Mouse (Mus musculus) left cerebral cortex, postnatal 10 days (tissue): ENCODE measurements around the gene Fam196b. TPM values are rescaled to one million over a fixed set of nuclear protein-coding genes. Genes with fewer than 3 reads are reported as not detected.

ENCODE experiments used
- DNase-seq, 2 experiments: peaks; one replicate each; pipeline ENCODE4 v3.0.0; 2021 to 2022; ENCODE audit warnings: low spot score in 2 of 2, mixed read lengths in 1 of 2; ENCODE audit errors: extremely low spot score in 1 of 2
- intact Hi-C: fragments of 180-260 bp; cut with DNase I; formaldehyde crosslinking; loops from one replicate; pipeline ENCODE4 v1.15.1; 2025
- total RNA-seq, 2 experiments: library from RNA; stranded (reverse); gene quantifications; 2 replicates each; pipeline ENCODE4 v1.2.3; 2021

The Fam196b gene
- total RNA-seq, 2 experiments from 2014 or later = 1.9 TPM

DNA sequence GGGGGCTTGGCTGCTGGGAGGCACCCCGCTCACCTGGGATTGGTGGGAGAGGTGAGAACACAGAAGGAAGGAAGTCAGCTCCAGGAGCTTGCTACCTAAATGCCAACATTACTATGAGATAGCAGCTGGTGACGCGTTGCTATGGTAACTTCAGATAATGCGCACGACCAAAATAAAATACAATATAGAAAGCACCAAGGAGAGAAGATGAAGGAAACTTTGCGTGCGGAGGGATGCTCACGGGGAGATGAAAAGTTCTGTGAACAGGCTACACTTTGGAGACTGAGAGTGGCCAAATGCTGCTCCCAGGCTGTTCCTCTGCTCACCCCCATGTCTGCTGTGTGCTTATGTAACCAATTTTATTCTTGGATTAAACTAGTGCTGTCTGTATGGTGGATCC, 2.4 kb downstream of the Fam196b start:
- intact Hi-C loops = loop anchor here (10.0 kb wide), 1 partner anchor 498 kb away; no protein-coding TSS in a partner anchor

DNA sequence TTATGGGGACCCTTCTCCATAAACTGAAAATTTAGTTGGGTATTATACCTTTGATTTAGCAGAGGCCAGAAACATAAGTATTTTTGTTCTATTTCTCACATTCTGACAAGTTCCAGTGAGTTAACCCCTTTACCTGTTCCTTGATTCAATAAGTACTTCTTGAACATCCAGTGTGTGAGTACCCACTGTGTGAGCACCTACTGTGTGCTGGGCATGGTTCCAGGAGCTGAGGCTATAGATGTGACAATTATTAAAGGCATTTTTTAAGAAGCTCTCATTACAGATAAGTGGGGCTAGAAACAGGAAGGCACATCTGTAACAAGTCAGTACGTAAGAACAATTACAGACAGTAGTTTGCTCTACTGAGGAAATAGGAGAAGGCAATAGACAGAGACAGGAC, 4.7 kb downstream of the Fam196b start:
- intact Hi-C loops = loop anchor here (10.0 kb wide), 1 partner anchor 496 kb away; no protein-coding TSS in a partner anchor
- no peak for DNase-seq

More for the DNA sequence above, 2.4 kb downstream of the Fam196b start:
- peak in 1 of 2 experiments; percentile 11 for DNase-seq

DNA sequence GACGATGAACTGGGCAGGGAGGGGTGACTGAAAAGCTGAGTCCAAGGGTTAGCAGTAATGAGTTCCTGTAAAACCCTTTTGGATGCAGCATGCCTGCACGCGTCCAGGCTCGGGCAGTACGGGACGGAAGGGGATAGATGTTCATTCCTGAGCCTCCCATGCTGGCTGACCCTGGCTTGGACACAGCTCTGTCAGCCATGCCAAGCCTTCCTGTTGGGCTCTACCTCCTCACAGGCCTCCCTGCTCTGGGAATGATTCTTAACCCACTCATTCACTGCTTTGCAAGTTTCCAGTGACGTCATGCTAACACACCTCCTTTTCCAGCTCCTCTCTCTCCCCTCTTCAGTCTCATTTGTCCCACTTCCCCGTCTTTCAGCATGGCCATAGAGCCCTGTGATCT, 9.0 kb downstream of the Fam196b start:
- no peak for DNase-seq
- intact Hi-C loops = no loop called here

DNA sequence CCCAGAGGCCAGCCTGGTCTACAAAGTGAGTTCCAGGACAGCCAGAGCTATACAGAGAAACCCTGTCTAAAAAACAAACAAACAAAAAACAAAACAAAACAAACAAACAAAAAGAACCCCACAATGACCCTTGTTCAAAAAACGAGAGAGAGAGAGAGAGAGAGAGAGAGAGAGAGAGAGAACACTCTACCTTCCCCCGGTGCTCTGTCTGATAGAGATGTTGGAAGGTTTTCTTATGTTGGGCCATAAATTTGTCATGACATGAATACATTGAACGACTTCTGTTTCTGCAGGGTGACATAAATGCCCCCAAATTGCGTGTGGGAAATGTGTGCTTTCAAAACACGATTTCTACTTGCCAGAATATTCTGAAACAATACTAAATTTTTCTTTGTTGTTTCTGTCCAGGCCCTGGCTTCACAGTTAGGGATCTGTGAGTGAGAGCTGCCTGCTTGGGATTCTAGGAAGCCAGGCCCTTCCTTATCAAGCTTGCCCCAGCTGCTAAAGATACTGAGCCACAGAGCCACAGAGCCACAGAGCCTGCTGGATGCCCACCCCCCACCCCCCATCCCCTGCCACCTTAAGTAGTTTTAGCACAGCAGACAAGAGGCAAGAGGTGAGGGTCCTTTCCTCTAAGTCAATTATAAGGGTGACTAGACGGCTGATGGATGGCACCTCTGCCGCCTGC, 17.9 kb downstream of the Fam196b start:
- intact Hi-C loops = no loop called here
- DNase-seq = no peak

DNA sequence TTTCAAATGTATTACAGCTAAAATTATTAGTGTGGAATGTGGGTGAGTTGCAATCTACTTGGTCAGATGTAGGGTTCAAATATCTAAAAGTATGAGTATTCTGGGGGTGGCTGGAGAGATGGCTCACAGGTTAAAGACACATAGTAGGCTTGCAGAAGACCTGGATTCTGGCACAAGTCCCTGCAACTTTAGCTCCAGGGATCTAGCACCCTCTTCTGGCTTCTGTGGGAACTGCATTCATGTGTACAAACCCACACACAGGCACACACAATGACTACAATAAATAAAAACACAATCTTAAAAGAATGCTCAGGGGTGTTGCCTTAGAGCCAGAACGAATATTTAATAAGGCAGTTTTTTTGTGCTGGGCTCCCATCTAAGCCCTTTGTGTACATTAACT, 23.3 kb downstream of the Fam196b start:
- DNase-seq = no peak
- intact Hi-C loops = no loop called here

DNA sequence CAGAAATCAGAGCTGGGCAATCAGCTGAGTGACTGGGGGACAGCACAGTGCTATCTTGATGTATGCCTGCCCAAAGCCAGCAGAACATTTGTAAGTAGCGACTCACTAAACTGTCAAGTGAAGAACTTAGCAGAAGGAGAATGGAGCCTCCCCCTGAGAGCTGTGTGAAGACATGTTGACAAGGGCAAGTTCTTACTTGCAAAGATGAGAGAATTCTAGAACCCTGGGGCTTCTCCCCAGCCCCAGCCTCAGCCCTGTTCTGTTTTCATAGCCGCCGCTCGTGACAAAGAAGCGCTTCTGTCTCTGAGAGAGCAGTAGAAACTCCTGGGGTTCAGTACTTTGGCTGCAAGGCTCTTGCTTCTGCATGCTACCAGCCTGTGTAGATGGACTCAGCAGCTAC, 25.1 kb downstream of the Fam196b start:
- DNase-seq = no peak
- intact Hi-C loops = no loop called here

DNA sequence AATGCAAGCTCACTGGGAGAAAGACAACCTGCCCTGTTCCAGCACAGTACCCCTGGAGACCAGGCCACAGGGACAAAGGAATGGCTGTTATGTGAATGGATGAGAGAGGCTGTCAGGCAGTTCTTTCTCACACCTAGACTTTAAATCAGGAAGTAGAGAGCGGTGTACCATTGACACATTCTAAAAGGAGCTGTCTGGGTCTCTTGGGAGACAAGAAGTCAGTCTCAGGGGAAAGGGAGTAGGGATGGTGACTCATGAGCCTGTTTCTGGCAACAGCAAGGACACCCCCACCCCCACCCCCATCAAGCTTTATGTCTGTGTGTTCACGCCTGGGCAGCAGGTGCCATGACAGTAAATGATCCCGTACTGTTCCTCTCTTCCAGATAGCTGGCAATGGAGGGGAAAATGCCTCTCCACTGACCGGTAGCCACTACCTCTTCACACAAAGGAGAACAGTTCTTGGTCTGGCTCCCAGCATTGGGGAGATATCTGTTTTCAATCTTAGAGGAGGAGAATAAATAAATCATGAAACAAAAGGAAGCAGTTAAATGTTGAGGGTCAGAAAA, 29.2 kb downstream of the Fam196b start:
- intact Hi-C loops = no loop called here
- no peak for DNase-seq

DNA sequence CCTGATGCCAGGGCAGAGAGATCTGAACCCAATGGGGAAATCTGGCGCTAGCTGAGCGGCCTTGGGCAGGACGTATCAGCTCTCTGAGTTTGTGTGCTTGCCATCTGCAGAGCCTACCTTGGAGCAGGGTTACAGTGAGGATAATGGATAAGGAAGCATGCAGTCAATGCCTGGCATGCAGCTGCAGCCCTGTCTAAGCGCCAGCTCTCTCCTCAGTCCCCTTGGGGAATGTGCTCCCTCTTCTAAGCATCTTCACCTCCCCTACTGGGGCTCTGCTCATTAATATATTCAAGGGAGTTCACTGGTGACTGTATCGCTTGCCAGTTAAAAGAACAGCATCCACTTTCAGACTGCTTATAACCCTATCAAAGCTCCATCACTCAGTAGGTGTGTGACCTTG, 29.7 kb downstream of the Fam196b start:
- no peak for DNase-seq
- intact Hi-C loops = no loop called here

DNA sequence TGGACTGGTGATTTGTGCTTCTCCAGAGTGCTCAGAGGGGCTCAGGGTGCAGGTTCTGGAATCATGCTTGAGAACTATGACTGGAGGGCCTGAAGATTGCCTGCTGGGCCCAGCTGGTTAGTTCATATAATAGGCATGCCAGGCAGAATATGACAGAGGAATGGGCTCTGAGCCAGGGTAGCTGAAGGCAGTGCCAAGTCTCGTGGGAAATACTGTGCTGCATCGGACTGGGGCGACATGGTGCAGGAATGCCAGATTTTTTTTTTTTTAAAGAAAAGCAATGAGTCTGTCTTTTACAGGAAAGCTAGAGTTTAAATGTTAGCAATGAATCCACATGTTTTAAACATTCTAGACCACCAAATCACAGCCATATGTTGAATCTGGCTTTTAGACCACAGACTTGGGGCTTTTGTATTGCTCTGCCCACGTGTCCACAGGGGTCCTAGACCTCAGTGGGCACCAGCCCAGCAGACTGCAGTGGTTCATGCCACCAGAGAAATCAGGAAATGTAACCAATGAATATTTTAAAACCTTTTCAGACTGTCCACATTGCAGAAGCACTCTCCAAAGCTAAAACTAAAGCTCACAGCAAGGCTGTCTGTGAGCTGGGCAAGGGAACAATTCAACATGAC, 33.8 kb downstream of the Fam196b start:
- intact Hi-C loops = no loop called here
- peak; percentile 64 to 73 for DNase-seq

DNA sequence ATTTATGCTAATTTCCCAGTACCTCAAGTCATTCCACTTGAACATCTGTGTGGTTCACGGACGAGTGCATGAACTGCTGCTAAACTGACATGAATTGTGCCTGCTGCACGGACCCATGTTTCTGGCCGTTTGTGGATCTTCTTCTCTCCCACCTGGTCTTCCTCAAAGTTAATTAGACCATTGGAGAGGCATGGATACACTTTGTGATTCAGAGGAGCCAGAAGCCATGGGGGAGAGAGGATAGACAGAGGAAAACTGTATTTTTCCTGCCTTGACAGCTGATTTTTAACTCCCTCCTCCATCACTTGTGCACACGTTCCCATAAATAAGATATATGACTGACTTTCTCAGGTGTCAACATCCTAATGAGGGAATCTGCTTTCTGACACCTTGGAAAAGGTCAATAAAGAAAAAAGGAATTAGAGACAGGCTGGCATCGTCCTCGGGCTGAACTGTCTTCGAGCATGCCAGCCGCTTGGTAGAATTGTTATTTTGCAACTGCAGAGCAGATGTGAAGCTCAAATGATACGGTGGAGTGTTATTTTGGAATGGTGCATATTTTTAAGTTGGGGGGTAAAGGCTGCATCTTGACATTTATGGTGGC, 34.9 kb downstream of the Fam196b start:
- no peak for DNase-seq
- intact Hi-C loops = no loop called here

DNA sequence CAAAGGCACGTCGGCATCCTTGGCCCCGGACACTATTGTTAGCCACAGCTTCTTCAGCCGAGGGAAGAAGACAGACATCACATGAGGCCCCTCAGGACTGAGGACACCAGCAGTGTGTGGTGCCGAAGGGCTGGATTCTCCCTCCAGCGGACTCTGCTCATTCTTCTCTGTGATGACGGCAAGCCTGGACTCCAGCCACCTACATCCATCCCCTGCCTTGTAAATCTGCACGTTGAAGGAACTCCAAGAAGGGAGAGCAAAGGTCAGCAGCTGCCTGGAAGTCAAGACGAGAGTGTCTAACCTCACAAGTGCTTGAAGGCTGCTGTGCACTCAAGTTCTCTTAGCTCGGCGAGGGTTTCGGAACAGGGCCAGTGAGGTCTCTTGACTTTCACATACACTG, 40.8 kb downstream of the Fam196b start:
- DNase-seq = no peak
- intact Hi-C loops = no loop called here

DNA sequence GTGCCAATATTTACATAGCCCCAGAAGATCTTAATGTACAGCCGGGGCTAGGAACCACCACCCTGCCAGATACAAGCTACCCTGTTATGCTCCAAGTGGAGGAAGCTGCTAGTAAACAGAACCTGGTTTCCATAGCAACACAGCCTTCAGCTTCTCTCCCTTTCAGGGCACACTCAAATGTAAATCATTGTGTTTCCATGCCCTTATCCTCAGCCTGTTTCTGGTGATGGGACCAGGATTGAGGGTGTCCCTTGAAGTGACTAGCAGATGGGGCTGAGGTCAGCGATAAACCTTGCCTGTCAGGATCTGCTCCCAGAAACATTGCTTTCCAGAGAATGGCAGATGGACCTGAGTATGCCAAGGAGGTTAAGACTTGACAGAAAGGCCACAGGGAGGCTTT, 41.5 kb downstream of the Fam196b start:
- DNase-seq = peak in 1 of 2 experiments; percentile 7
- intact Hi-C loops = no loop called here

DNA sequence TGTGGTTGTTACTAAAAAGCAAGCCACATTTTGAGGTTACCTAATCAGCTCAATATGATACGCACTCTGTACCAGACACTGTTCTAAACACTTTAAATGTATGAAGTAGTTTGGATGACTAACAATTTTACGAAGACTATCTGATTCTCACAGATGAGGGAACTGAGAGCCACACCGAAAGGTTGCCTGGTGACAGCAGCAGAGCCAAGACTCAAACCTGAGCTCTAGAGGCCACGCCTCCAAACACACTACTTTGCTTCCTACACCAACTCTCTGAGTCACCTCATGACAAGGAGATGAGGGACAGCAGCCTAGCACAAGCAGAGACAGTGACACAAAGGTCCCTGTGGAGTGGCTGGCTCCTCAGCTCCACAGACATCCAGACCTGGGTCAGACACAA, 57.6 kb downstream of the Fam196b start:
- no peak for DNase-seq
- intact Hi-C loops = no loop called here

DNA sequence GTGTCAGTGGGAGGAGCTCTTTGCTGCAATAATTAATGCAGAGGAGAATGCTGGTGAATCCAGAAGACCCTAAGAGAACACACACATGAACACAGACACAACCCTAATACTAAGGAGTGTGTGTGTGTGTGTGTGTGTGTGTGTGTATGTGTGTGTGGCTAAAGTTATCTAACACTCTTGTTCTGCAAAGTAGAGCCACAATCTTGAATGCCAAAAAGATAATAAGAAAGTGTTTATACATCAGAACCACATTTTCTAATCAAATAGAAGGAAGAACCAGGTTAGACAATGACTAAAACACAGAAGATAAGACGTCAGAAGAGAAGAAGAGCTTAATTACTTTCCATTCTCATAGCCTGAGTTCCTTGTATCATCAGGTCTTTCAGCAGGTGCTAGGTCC, 60.9 kb downstream of the Fam196b start:
- DNase-seq = no peak
- intact Hi-C loops = no loop called here

DNA sequence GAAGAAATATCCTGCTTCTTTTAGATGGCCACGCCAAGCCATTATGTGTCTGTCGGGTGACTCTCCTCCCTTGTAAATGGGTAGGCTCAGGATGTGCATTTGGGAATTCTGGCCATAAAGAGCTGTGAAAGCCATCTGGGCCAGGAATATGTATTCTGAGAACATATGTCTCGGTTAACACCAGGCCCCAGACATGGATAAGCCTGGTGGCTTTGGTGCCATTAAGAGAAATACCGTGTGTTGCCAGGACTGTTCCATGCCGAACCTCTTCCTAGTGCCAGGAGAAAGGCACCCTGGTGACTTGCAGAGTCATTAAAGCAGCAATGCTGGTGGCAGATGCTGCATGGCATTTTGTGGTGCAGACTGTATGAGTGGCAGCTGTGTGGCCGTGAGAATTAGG, 63.0 kb downstream of the Fam196b start:
- DNase-seq = no peak
- intact Hi-C loops = no loop called here

DNA sequence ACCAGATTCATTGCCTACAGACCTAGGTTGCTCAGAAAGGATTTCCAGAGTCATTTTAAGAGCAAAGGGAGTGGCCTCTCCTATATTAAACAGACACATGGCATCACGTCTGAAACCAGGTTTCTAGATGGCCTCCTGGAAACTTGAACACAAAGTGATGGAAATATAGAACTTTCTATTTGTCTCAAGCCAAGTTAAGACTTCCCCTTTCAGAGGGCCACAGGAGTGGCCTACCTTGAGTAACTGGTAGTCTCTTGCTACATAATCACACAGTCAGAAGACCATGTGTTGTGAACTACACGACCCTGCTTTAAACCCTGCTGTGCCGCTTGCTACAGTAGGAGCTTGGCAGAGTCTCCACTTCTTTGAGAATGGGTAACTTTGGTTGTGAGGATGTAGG, 68.9 kb downstream of the Fam196b start:
- intact Hi-C loops = no loop called here
- no peak for DNase-seq

DNA sequence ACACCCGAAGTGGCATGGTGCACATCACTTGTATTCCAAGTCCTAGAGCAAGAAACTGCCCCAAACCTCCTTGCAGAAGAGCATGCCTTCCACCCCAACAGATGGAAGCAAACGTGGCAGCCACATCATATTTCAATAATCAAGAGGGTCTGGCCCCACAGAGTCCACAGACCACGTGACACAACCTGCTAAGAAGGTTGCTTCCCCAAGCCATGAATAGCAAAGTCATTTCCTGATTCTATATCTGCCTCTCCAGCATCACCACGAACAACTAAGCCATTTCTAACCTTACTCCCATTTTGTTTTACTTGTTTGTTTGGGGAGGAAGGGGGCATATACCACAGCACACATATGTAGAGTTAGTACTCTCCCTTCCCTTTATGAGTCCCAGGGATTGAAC, 69.6 kb downstream of the Fam196b start:
- intact Hi-C loops = no loop called here
- DNase-seq = no peak

DNA sequence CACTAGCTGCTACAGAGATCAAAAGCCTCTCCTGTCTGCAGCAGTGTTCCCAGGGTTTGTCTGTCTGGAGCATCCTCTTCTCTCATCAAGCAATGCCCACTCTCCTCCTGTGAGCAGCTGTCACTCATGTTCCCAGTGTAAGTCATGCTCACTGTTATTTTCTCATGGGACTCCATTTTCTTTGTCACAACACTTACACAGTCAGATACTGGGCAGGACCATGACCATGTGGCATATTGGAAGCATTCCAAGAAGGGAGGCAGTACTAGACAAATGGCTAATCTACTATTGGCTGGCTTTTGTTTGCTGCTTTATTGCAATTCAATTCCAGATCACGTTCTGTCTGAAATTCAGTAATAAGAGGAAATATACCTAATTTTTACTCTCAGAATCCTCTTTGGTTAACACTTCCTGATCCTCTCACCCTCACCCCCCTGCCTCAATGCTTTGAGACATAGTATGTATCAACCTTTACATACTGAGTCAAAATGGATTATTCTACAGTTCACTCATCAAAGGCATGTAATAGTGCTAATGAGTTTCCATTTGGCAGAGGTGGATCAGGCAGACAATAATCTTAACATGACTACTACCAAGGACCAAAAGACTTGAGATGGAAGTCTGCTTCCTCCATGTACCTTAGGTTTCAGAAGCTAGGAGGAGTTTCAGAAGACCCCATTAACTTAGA, 70.5 kb downstream of the Fam196b start:
- DNase-seq = no peak
- intact Hi-C loops = no loop called here

DNA sequence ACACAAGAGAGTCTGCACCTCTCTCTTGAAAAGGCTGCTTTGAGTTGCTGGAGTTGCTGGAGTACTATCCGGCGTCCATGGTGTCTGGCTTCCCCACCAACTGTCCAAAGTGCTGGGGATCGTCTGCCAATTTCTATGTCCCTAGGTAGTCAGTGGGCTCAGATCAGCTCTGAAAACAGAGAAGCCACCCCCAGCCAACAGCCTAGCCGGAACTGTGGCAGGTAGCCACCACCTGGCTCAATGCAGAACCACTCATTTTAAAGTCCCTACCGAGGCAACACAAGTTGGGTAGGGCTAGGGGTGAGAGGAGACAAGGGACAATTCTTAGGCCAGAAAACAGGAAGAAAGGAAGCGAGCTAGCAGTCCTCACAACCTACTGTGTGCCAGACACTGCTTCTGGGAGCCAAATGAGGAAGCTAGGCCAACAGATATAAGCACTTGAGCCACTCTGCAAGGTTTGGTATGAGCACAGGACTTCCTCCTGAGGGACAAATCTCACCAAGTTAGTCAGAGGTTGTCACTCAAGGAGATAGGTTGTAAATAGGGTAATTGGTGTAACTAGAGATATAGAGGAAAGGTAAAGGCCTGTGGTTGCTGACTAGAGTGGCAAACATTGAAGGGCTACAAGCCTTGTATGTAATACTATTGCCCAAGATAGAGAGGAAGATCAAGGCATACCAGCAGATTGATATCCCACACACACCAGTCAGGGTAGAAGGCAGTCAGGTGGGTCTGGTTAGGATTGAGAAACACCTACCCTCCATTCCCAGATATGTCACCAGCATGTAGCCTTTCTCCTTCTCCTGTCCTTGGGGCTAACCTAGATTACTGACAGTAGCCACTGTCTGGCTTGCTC, 74.9 kb downstream of the Fam196b start:
- no peak for DNase-seq

More for the DNA sequence above, 74.9 kb downstream of the Fam196b start:
- intact Hi-C loops = no loop called here
